Mouse (Mus musculus): ENCODE data around the gene Btbd3. TPM values are rescaled to one million over a fixed set of nuclear protein-coding genes. Genes with fewer than 3 reads are reported as not detected.

Gene Btbd3
- polyA plus RNA-seq, 1 experiment = 1.6 TPM

GRCm38 (mm10) chr2:138247986-138248385 is 8.4 kb upstream of the Btbd3 start:
- Histone ChIP-seq H3K36me3 (ENCODE audit: control insufficient read depth, insufficient read depth, low read length) (no peaks in the 10 kb centered on the region), H3K27ac (ENCODE audit: control insufficient read depth, insufficient read depth, low read depth, low read length) (no peak overlapping the region), H3K4me1 (ENCODE audit: control insufficient read depth, insufficient read depth, low read length) (no peaks in the 10 kb centered on the region), H3K27me3 (ENCODE audit: control insufficient read depth, insufficient read depth, low read length) (no peaks in the 10 kb centered on the region), H3K4me3 (ENCODE audit: control insufficient read depth, low read depth, low read length) (no peak overlapping the region)
- TF ChIP-seq CTCF (IDR thresholded peaks at IDR 0.05; ENCODE audit: control insufficient read depth, insufficient read depth, insufficient replicate concordance, low read depth, low read length) (no peak), POLR2A (IDR thresholded peaks at IDR 0.05; ENCODE audit: control insufficient read depth, low read depth, low read length) (no peak)

GRCm38 (mm10) chr2:138256851-138257471 is 596 bp downstream of the Btbd3 start:
- Histone ChIP-seq H3K36me3 (ENCODE audit: control insufficient read depth, insufficient read depth, low read length) (no peaks in the 10 kb centered on the region), H3K27me3 (ENCODE audit: control insufficient read depth, insufficient read depth, low read length) (no peaks in the 10 kb centered on the region), H3K27ac (ENCODE audit: control insufficient read depth, insufficient read depth, low read depth, low read length) (peak overlapping the region; percentile 91; the same call in 1 of the 2 replicates), H3K4me3 (ENCODE audit: control insufficient read depth, low read depth, low read length) (peak overlapping the region; percentile 95), H3K4me1 (ENCODE audit: control insufficient read depth, insufficient read depth, low read length) (peaks cover 6% of the 10 kb centered on the region)
- no peak for TF ChIP-seq CTCF (IDR thresholded peaks at IDR 0.05; ENCODE audit: control insufficient read depth, insufficient read depth, insufficient replicate concordance, low read depth, low read length)
- no peak for TF ChIP-seq POLR2A (IDR thresholded peaks at IDR 0.05; ENCODE audit: control insufficient read depth, low read depth, low read length)

- no peak overlapping the region for H3K27ac ChIP-seq (ENCODE audit: control insufficient read depth, insufficient read depth, low read depth, low read length)
- H3K27me3 ChIP-seq (ENCODE audit: control insufficient read depth, insufficient read depth, low read length) = no peaks in the 10 kb centered on the region
- TF ChIP-seq POLR2A (IDR thresholded peaks at IDR 0.05; ENCODE audit: control insufficient read depth, low read depth, low read length) = no peak
- no peak for TF ChIP-seq CTCF (IDR thresholded peaks at IDR 0.05; ENCODE audit: control insufficient read depth, insufficient read depth, insufficient replicate concordance, low read depth, low read length)
- H3K4me3 ChIP-seq (ENCODE audit: control insufficient read depth, low read depth, low read length) = peak overlapping the region; percentile 15; the same call in 1 of the 2 replicates
- H3K36me3 ChIP-seq (ENCODE audit: control insufficient read depth, insufficient read depth, low read length) = no peaks in the 10 kb centered on the region
- H3K4me1 ChIP-seq (ENCODE audit: control insufficient read depth, insufficient read depth, low read length) = peaks cover 6% of the 10 kb centered on the region
Measured at GRCm38 (mm10) chr2:138257692-138258315, 1.4 kb downstream of the Btbd3 start.

- H3K27me3 ChIP-seq (ENCODE audit: control insufficient read depth, insufficient read depth, low read length) = no peaks in the 10 kb centered on the region
- no peak for TF ChIP-seq CTCF (IDR thresholded peaks at IDR 0.05; ENCODE audit: control insufficient read depth, insufficient read depth, insufficient replicate concordance, low read depth, low read length)
- no peak for TF ChIP-seq POLR2A (IDR thresholded peaks at IDR 0.05; ENCODE audit: control insufficient read depth, low read depth, low read length)
- no peak overlapping the region for H3K4me3 ChIP-seq (ENCODE audit: control insufficient read depth, low read depth, low read length)
- no peaks in the 10 kb centered on the region for H3K36me3 ChIP-seq (ENCODE audit: control insufficient read depth, insufficient read depth, low read length)
- peaks cover 6% of the 10 kb centered on the region for H3K4me1 ChIP-seq (ENCODE audit: control insufficient read depth, insufficient read depth, low read length)
- no peak overlapping the region for H3K27ac ChIP-seq (ENCODE audit: control insufficient read depth, insufficient read depth, low read depth, low read length)
Measured at GRCm38 (mm10) chr2:138261140-138261539, 4.8 kb downstream of the Btbd3 start.

- TF ChIP-seq CTCF (IDR thresholded peaks at IDR 0.05; ENCODE audit: control insufficient read depth, insufficient read depth, insufficient replicate concordance, low read depth, low read length) = no peak
- TF ChIP-seq POLR2A (IDR thresholded peaks at IDR 0.05; ENCODE audit: control insufficient read depth, low read depth, low read length) = no peak
- Histone ChIP-seq H3K27ac (ENCODE audit: control insufficient read depth, insufficient read depth, low read depth, low read length) (no peak overlapping the region), H3K4me1 (ENCODE audit: control insufficient read depth, insufficient read depth, low read length) (peaks cover 6% of the 10 kb centered on the region), H3K4me3 (ENCODE audit: control insufficient read depth, low read depth, low read length) (no peak overlapping the region), H3K36me3 (ENCODE audit: control insufficient read depth, insufficient read depth, low read length) (no peaks in the 10 kb centered on the region), H3K27me3 (ENCODE audit: control insufficient read depth, insufficient read depth, low read length) (no peaks in the 10 kb centered on the region)
Measured at GRCm38 (mm10) chr2:138262885-138263284, 6.5 kb downstream of the Btbd3 start.

GRCm38 (mm10) chr2:138265356-138266005 is 9.1 kb downstream of the Btbd3 start:
- H3K36me3 ChIP-seq (ENCODE audit: control insufficient read depth, insufficient read depth, low read length) = no peaks in the 10 kb centered on the region
- no peak overlapping the region for H3K27ac ChIP-seq (ENCODE audit: control insufficient read depth, insufficient read depth, low read depth, low read length)
- peaks cover 6% of the 10 kb centered on the region for H3K4me1 ChIP-seq (ENCODE audit: control insufficient read depth, insufficient read depth, low read length)
- no peaks in the 10 kb centered on the region for H3K27me3 ChIP-seq (ENCODE audit: control insufficient read depth, insufficient read depth, low read length)
- H3K4me3 ChIP-seq (ENCODE audit: control insufficient read depth, low read depth, low read length) = no peak overlapping the region
- TF ChIP-seq CTCF (IDR thresholded peaks at IDR 0.05; ENCODE audit: control insufficient read depth, insufficient read depth, insufficient replicate concordance, low read depth, low read length) (no peak), POLR2A (IDR thresholded peaks at IDR 0.05; ENCODE audit: control insufficient read depth, low read depth, low read length) (no peak)

- Histone ChIP-seq H3K4me1 (ENCODE audit: control insufficient read depth, insufficient read depth, low read length) (no peaks in the 10 kb centered on the region), H3K36me3 (ENCODE audit: control insufficient read depth, insufficient read depth, low read length) (no peaks in the 10 kb centered on the region), H3K27ac (ENCODE audit: control insufficient read depth, insufficient read depth, low read depth, low read length) (no peak overlapping the region), H3K4me3 (ENCODE audit: control insufficient read depth, low read depth, low read length) (no peak overlapping the region), H3K27me3 (ENCODE audit: control insufficient read depth, insufficient read depth, low read length) (no peaks in the 10 kb centered on the region)
- TF ChIP-seq CTCF (IDR thresholded peaks at IDR 0.05; ENCODE audit: control insufficient read depth, insufficient read depth, insufficient replicate concordance, low read depth, low read length) (no peak), POLR2A (IDR thresholded peaks at IDR 0.05; ENCODE audit: control insufficient read depth, low read depth, low read length) (no peak)
Measured at GRCm38 (mm10) chr2:138266679-138267078, 10.3 kb downstream of the Btbd3 start.
